Mouse (Mus musculus) gonadal fat pad, adult 2 months (tissue): ENCODE measurements around the gene Def8. TPM values are rescaled to one million over a fixed set of nuclear protein-coding genes. Genes with fewer than 3 reads are reported as not detected.

Experiments
- DNase-seq: peaks from one replicate; pipeline ENCODE4 v3.0.0-alpha.2; 2012; ENCODE audit warnings: low read depth
- polyA plus RNA-seq: library from polyadenylated mRNA; depleted of rRNA; stranded (reverse); fragments of >200 nt; gene quantifications from 2 replicates; pipeline ENCODE4 v1.2.3, GENCODE M21; 2012; rRNA removed

The Def8 gene
- polyA plus RNA-seq, 1 experiment: 45.1 TPM

DNA sequence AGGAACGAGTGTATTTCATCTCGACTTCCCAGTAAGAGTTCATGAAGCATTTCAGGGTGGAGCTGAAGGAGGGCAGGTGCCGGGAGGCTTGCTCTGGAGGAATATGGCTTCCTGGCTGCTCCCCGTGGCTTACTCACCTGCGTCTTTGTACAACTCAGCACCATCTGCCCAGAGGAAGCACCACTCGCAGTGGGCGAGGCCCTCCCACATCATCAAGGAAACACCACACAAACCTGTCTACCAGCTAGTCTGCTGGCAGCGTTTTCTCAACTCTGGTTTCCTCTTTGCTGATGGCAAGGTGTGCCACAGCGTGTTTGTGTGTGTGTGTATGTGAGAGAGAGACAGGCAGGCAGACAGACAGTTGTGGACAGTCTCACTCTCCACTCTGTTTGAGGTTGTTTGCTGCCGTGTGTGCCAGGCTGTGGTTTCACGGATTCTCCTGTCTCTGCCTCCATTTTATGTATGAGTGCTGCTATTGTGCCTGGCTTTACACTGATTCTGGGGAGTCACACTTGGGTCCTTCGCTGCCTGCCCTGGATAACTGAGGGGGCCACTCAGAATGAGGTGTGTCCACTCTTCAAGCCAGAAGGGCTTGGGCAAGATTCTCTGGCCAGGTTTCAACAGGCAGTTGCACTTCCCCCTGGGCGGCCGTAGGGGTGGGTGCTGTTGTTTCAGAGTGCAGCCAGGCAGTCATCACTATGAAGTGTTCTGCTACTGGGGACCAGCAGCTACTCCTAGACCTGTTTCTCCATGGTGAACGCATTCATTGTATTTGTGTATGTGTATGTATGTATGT is 68.2 kb downstream of the Def8 start:
- DNase-seq: no peak

DNA sequence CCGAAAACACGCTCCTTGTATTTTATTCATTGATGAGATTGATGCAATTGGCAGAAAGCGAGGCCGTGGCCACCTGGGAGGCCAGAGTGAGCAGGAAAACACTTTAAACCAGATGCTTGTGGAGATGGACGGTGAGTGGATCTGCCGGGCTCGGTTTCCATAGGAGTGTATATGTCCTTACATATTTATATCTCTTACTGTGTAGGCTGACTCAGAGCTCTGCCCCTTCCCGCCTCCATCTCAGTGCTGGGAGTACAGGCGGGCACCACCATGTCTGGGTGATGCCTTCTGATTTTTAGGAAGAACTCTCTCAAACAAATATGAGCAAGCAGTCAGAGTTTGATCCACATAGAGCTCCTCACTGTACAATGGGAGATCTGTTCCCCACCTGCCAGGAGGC is 69.6 kb downstream of the Def8 start:
- no peak for DNase-seq

GRCm38 (mm10) chr8:123497699-123498098 is 74.4 kb downstream of the Def8 start:
- no peak for DNase-seq

GRCm38 (mm10) chr8:123498963-123499362 is 75.6 kb downstream of the Def8 start:
- DNase-seq: no peak

- no peak for DNase-seq
These were observed 76.2 kb downstream of the Def8 start for GRCm38 (mm10) chr8:123499556-123499955.

- DNase-seq: no peak
These were observed 78.9 kb downstream of the Def8 start for GRCm38 (mm10) chr8:123502192-123502591.

GRCm38 (mm10) chr8:123503801-123504467 is 80.6 kb downstream of the Def8 start:
- DNase-seq: no peak

- no peak for DNase-seq
These were observed 81.4 kb downstream of the Def8 start for GRCm38 (mm10) chr8:123504591-123505195.

GRCm38 (mm10) chr8:123505267-123505666 is 81.9 kb downstream of the Def8 start:
- DNase-seq: no peak

- no peak for DNase-seq
These were observed 82.4 kb downstream of the Def8 start for GRCm38 (mm10) chr8:123505695-123506094.

DNA sequence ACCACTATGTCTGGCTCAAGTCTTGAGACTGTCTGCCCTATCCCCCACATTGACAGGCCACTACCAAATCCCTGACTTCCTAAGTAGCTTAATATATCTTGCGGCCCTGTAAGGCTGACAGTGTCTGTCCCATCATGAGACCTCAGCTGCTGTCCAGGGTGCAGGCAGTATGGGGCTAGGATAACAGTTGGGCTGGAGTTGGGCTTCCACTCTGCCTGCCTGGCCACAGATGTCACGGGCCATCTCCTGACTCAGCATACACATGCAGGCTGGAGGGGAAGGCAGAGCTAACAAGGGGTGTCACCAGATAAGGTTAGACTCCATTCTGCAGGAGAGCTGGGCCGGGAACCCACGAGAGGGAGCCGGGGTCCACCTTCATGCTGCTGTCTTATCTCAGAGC is 83.8 kb downstream of the Def8 start:
- DNase-seq: no peak

DNA sequence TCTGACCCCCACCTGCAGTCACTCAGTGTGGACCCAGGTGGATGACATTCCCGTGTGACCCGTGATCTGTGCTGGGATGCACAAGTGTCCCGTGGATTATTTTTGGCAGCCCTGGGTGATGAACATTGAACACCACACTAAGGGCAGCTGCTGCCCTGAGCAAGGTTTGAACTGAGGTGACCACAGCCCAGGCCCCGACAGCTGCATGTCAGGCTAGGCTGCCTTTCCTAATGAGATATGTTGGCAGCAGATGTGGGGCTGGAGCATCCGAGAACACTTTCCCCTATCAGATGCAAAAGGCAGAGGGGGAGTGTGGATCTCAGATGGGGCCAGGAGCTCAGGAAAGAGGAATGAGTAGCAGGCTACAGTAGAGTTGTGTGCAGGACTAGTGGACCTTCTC is 87.5 kb downstream of the Def8 start:
- no peak for DNase-seq

Other genes with a start within 250 kb of the Def8 start
- gene Dpep1, start 237.3 kb upstream of the Def8 start, polyA plus RNA-seq: 94.5 and 111 TPM in 2 replicates
- gene Chmp1a, start 210.8 kb upstream of the Def8 start, polyA plus RNA-seq: 126 and 136 TPM in 2 replicates
- 3.4 and 6.6 TPM in 2 replicates for gene Spata33, start 210.7 kb upstream of the Def8 start, polyA plus RNA-seq
- 58.8 and 64.5 TPM in 2 replicates for gene Cdk10, start 198.7 kb upstream of the Def8 start, polyA plus RNA-seq
- 13.3 and 17.4 TPM in 2 replicates for gene Spata2l, start 187.3 kb upstream of the Def8 start, polyA plus RNA-seq
- gene Zfp276, start 169.3 kb upstream of the Def8 start, polyA plus RNA-seq: 30.5 and 35.1 TPM in 2 replicates
- 54.0 and 57.9 TPM in 2 replicates for gene Vps9d1, start 169.2 kb upstream of the Def8 start, polyA plus RNA-seq
- gene Fanca, start 105.0 kb upstream of the Def8 start, polyA plus RNA-seq: 81.8 and 123 TPM in 2 replicates
- gene Spire2, start 90.8 kb upstream of the Def8 start, polyA plus RNA-seq: 2.6 and 2.7 TPM in 2 replicates
- gene Tcf25, start 49.8 kb upstream of the Def8 start, polyA plus RNA-seq: 207 and 223 TPM in 2 replicates
- not detected in 2 replicates for gene Mc1r, start 16.4 kb upstream of the Def8 start, polyA plus RNA-seq
- gene Tubb3, start 12.1 kb upstream of the Def8 start, polyA plus RNA-seq: 0.42 and 0.97 TPM in 2 replicates
- gene Afg3l1, start 54.4 kb downstream of the Def8 start, polyA plus RNA-seq: 29.6 and 31.1 TPM in 2 replicates
- 2.1 and 3.1 TPM in 2 replicates for gene Dbndd1, start 91.9 kb downstream of the Def8 start, polyA plus RNA-seq
- gene Gas8, start 95.3 kb downstream of the Def8 start, polyA plus RNA-seq: 8.3 and 11.3 TPM in 2 replicates
- 16.7 and 18.0 TPM in 2 replicates for gene Rhou, start 230.4 kb downstream of the Def8 start, polyA plus RNA-seq